Mouse (Mus musculus) neural tube, embryonic 14.5 days (tissue): ENCODE data around the gene Cdc45. TPM values are rescaled to one million over a fixed set of nuclear protein-coding genes. Genes with fewer than 3 reads are reported as not detected.

ENCODE experiments used
- ATAC-seq: fragments of 200-750 bp; cut with Nextera tagmentation; 2 replicates; pipeline ENCODE4 v1.8.0; 2017; ENCODE audit warnings: low read depth, mild to moderate bottlenecking, moderate TSS enrichment, moderate library complexity
- H3K27ac ChIP-seq: fragments of 300-500 bp; sonication (generic); 2 replicates; pipeline ENCODE4 v1.5.1; 2014; ENCODE audit warnings: low read depth, mild to moderate bottlenecking, control low read depth, low read length, moderate library complexity, mixed read lengths
- H3K27me3 ChIP-seq: fragments of 300-500 bp; sonication (generic); 2 replicates; pipeline ENCODE4 v1.6.1; 2014; ENCODE audit warnings: low read length; ENCODE audit not compliant: control insufficient read depth, insufficient read depth
- H3K36me3 ChIP-seq: fragments of 300-500 bp; sonication (generic); 2 replicates; pipeline ENCODE4 v1.6.1; 2014; ENCODE audit warnings: low read length, mixed read lengths; ENCODE audit not compliant: control insufficient read depth, insufficient read depth
- H3K4me1 ChIP-seq: fragments of 300-500 bp; sonication (generic); 2 replicates; pipeline ENCODE4 v1.6.1; 2014; ENCODE audit warnings: low read length; ENCODE audit not compliant: control insufficient read depth, insufficient read depth
- H3K4me2 ChIP-seq: fragments of 300-500 bp; sonication (generic); 2 replicates; pipeline ENCODE4 v1.6.1; 2014; ENCODE audit warnings: mild to moderate bottlenecking, low read depth, low read length, control low read depth
- H3K4me3 ChIP-seq: fragments of 300-500 bp; sonication (generic); 2 replicates; pipeline ENCODE4 v1.5.1; 2014; ENCODE audit warnings: low read depth, low read length, control low read depth, mixed read lengths
- H3K9ac ChIP-seq: fragments of 300-500 bp; sonication (generic); replicated peaks from 2 replicates; pipeline ENCODE4 v1.6.1; 2014; ENCODE audit warnings: low read depth, mild to moderate bottlenecking, control low read depth, low read length, mixed read lengths
- H3K9me3 ChIP-seq: fragments of 300-500 bp; sonication (generic); 2 replicates; pipeline ENCODE4 v1.6.1; 2016; ENCODE audit warnings: low read length; ENCODE audit not compliant: control insufficient read depth
- WGBS: fragments of 180-500 bp; shearing (Covaris S2); extraction: QIAGEN DNeasy Blood & Tissue Kit; methylation state at CpG from one replicate; pipeline ENCODE4 v1.1.7; 2014; 5-methylcytosine and 5-hydroxymethylcytosine counted together
- polyA plus RNA-seq: library from polyadenylated mRNA; unstranded; fragments of >200 nt; fragmentation: Nextera tagmentation; extraction: Ambion mirVana; gene quantifications from 2 replicates; pipeline ENCODE4 v1.2.1, GENCODE M21; 2014

Cdc45 gene
- polyA plus RNA-seq, 1 experiment from 2014 or later, result 5.6 TPM

- no peak overlapping the region for H3K9ac ChIP-seq
- WGBS, result 77% methylated on average over 2 of the region's 2 CpGs
- no peaks in the 10 kb centered on the region for H3K9me3 ChIP-seq
- no peak overlapping the region for H3K27ac ChIP-seq
- H3K4me2 ChIP-seq, result no peak overlapping the region
- H3K36me3 ChIP-seq, result peaks cover 48% of the 10 kb centered on the region
- 0 out of 2 replicates have a peak, but pooled peaks cover 5% of the 10 kb centered on the region for H3K4me1 ChIP-seq
- no peak for ATAC-seq
- H3K4me3 ChIP-seq, result no peak overlapping the region
- no peaks in the 10 kb centered on the region for H3K27me3 ChIP-seq
These were observed 21.7 kb upstream of the Cdc45 start for GRCm38 (mm10) chr16:18833486-18833885.

GRCm38 (mm10) chr16:18829102-18829501, 17.3 kb upstream of the Cdc45 start:
- Histone ChIP-seq H3K27ac (no peak overlapping the region), H3K4me2 (no peak overlapping the region), H3K36me3 (peaks cover 79% of the 10 kb centered on the region), H3K9ac (no peak overlapping the region), H3K4me3 (no peak overlapping the region), H3K4me1 (no peaks in the 10 kb centered on the region), H3K27me3 (no peaks in the 10 kb centered on the region), H3K9me3 (no peaks in the 10 kb centered on the region)
- ATAC-seq, result no peak
- WGBS, result 91% methylated on average over 6 of the region's 6 CpGs

GRCm38 (mm10) chr16:18828630-18829029, 16.8 kb upstream of the Cdc45 start:
- Histone ChIP-seq H3K4me1 (no peaks in the 10 kb centered on the region), H3K4me3 (no peak overlapping the region), H3K9me3 (no peaks in the 10 kb centered on the region), H3K27me3 (no peaks in the 10 kb centered on the region), H3K4me2 (no peak overlapping the region), H3K9ac (no peak overlapping the region), H3K36me3 (peaks cover 74% of the 10 kb centered on the region), H3K27ac (no peak overlapping the region)
- no peak for ATAC-seq
- WGBS, result 97% methylated on average over 3 of the region's 3 CpGs

GRCm38 (mm10) chr16:18822925-18823324, 11.1 kb upstream of the Cdc45 start:
- H3K9ac ChIP-seq, result no peak overlapping the region
- H3K27me3 ChIP-seq, result no peaks in the 10 kb centered on the region
- H3K4me2 ChIP-seq, result no peak overlapping the region
- H3K4me1 ChIP-seq, result no peaks in the 10 kb centered on the region
- H3K27ac ChIP-seq, result no peak overlapping the region
- H3K4me3 ChIP-seq, result no peak overlapping the region
- no peak for ATAC-seq
- no peaks in the 10 kb centered on the region for H3K9me3 ChIP-seq
- H3K36me3 ChIP-seq, result peaks cover 83% of the 10 kb centered on the region
- WGBS, result 59% methylated on average over 4 of the region's 4 CpGs

- H3K27me3 ChIP-seq, result no peaks in the 10 kb centered on the region
- no peak overlapping the region for H3K27ac ChIP-seq
- H3K4me3 ChIP-seq, result no peak overlapping the region
- H3K9me3 ChIP-seq, result no peaks in the 10 kb centered on the region
- no peak overlapping the region for H3K9ac ChIP-seq
- 88% methylated on average over 1 of the region's 1 CpGs for WGBS
- H3K36me3 ChIP-seq, result peaks cover 79% of the 10 kb centered on the region
- H3K4me2 ChIP-seq, result no peak overlapping the region
- ATAC-seq, result no peak
- no peaks in the 10 kb centered on the region for H3K4me1 ChIP-seq
These were observed 10.6 kb upstream of the Cdc45 start for GRCm38 (mm10) chr16:18822356-18822755.

GRCm38 (mm10) chr16:18812385-18812910, 661 bp upstream of the Cdc45 start:
- WGBS, result 2% methylated on average over 31 of the region's 31 CpGs
- no peaks in the 10 kb centered on the region for H3K27me3 ChIP-seq
- peak overlapping the region; percentile 79 for H3K4me2 ChIP-seq
- H3K36me3 ChIP-seq, result peaks cover 10% of the 10 kb centered on the region
- ATAC-seq, result peak; percentile 62
- H3K4me3 ChIP-seq, result peak overlapping the region; percentile 63
- H3K27ac ChIP-seq, result 0 out of 2 replicates have a peak overlapping the region, but pooled peaks have one; percentile 22
- peaks cover 15% of the 10 kb centered on the region; the same call in 1 of the 2 replicates for H3K4me1 ChIP-seq
- peak overlapping the region; percentile 65 for H3K9ac ChIP-seq
- no peaks in the 10 kb centered on the region for H3K9me3 ChIP-seq

- WGBS, result 5% methylated on average over 5 of the region's 5 CpGs
- ATAC-seq, result no peak; the same call in 1 of the 2 replicates
- Histone ChIP-seq H3K9ac (peak overlapping the region; percentile 39; the same call in 1 of the 2 replicates), H3K36me3 (peaks cover 4% of the 10 kb centered on the region; the same call in 1 of the 2 replicates), H3K4me2 (peak overlapping the region; percentile 70), H3K27me3 (no peaks in the 10 kb centered on the region), H3K9me3 (no peaks in the 10 kb centered on the region), H3K4me1 (peaks cover 15% of the 10 kb centered on the region; the same call in 1 of the 2 replicates), H3K4me3 (peak overlapping the region; percentile 63), H3K27ac (no peak overlapping the region)
These were observed 755 bp downstream of the Cdc45 start for GRCm38 (mm10) chr16:18811032-18811431.

GRCm38 (mm10) chr16:18809001-18809400, 2.8 kb downstream of the Cdc45 start:
- no peak overlapping the region for H3K4me3 ChIP-seq
- H3K9me3 ChIP-seq, result no peaks in the 10 kb centered on the region
- H3K36me3 ChIP-seq, result no peaks in the 10 kb centered on the region
- 93% methylated on average over 5 of the region's 5 CpGs for WGBS
- H3K27ac ChIP-seq, result no peak overlapping the region
- H3K4me2 ChIP-seq, result no peak overlapping the region
- peaks cover 15% of the 10 kb centered on the region; the same call in 1 of the 2 replicates for H3K4me1 ChIP-seq
- H3K9ac ChIP-seq, result no peak overlapping the region
- H3K27me3 ChIP-seq, result no peaks in the 10 kb centered on the region
- no peak for ATAC-seq

GRCm38 (mm10) chr16:18805746-18806145, 6.0 kb downstream of the Cdc45 start:
- H3K27me3 ChIP-seq, result no peaks in the 10 kb centered on the region
- no peaks in the 10 kb centered on the region for H3K36me3 ChIP-seq
- H3K4me2 ChIP-seq, result no peak overlapping the region
- no peak overlapping the region for H3K27ac ChIP-seq
- no peaks in the 10 kb centered on the region for H3K4me1 ChIP-seq
- 97% methylated on average over 2 of the region's 2 CpGs for WGBS
- no peak overlapping the region for H3K4me3 ChIP-seq
- no peak overlapping the region for H3K9ac ChIP-seq
- no peak for ATAC-seq
- no peaks in the 10 kb centered on the region for H3K9me3 ChIP-seq
